Mouse (Mus musculus): Measurements from ENCODE around the gene Fam171b. TPM values are rescaled to one million over a fixed set of nuclear protein-coding genes. Genes with fewer than 3 reads are reported as not detected.

Gene Fam171b
- total and polyA plus RNA-seq, 2 experiments from 2014 or later, result 97.9 to 98.6 TPM

- Histone ChIP-seq H3K27ac (ENCODE audit: low read depth, low read length) (no peak overlapping the region), H3K9ac (replicated peaks; ENCODE audit: low read length, poor library complexity, severe bottlenecking) (no peak overlapping the region), H3K36me3 (ENCODE audit: insufficient read depth, low read length) (no peaks in the 10 kb centered on the region), H3K27me3 (ENCODE audit: insufficient read depth, low read length) (no peaks in the 10 kb centered on the region), H3K4me3 (ENCODE audit: low read depth, low read length) (no peak overlapping the region), H3K4me2 (ENCODE audit: low read depth, low read length, poor library complexity, severe bottlenecking) (no peak overlapping the region), H3K9me3 (ENCODE audit: low read length) (no peaks in the 10 kb centered on the region), H3K4me1 (ENCODE audit: insufficient read depth, low read length) (no peaks in the 10 kb centered on the region)
- 85% methylated on average over 3 of the region's 3 CpGs for WGBS
- TF ChIP-seq CTCF (IDR thresholded peaks at IDR 0.05), result no peak
- ATAC-seq (ENCODE audit: low FRiP score) (no peak), DNase-seq (ENCODE audit: low spot score) (no peak)
Observed at GRCm38 (mm10) chr2:83848495-83848894, 36.1 kb downstream of the Fam171b start.

- Histone ChIP-seq H3K36me3 (ENCODE audit: insufficient read depth, low read length) (no peaks in the 10 kb centered on the region; the same call in 1 of the 2 replicates), H3K4me2 (ENCODE audit: low read depth, low read length, poor library complexity, severe bottlenecking) (no peak overlapping the region), H3K9ac (replicated peaks; ENCODE audit: low read length, poor library complexity, severe bottlenecking) (no peak overlapping the region), H3K27ac (ENCODE audit: low read depth, low read length) (no peak overlapping the region), H3K4me1 (ENCODE audit: insufficient read depth, low read length) (no peaks in the 10 kb centered on the region), H3K4me3 (ENCODE audit: low read depth, low read length) (no peak overlapping the region), H3K27me3 (ENCODE audit: insufficient read depth, low read length) (no peaks in the 10 kb centered on the region), H3K9me3 (ENCODE audit: low read length) (no peaks in the 10 kb centered on the region)
- no peak for ATAC-seq (ENCODE audit: low FRiP score)
- no peak for TF ChIP-seq CTCF (IDR thresholded peaks at IDR 0.05)
- 87% methylated on average over 10 of the region's 10 CpGs for WGBS
- DNase-seq (ENCODE audit: low spot score), result no peak
Observed at GRCm38 (mm10) chr2:83853423-83853822, 41.0 kb downstream of the Fam171b start.

GRCm38 (mm10) chr2:83856236-83856635, 43.8 kb downstream of the Fam171b start:
- H3K4me1 ChIP-seq (ENCODE audit: insufficient read depth, low read length), result no peaks in the 10 kb centered on the region
- DNase-seq (ENCODE audit: low spot score), result no peak
- no peak overlapping the region for H3K4me3 ChIP-seq (ENCODE audit: low read depth, low read length)
- no peak overlapping the region for H3K27ac ChIP-seq (ENCODE audit: low read depth, low read length)
- no peak for ATAC-seq (ENCODE audit: low FRiP score)
- H3K4me2 ChIP-seq (ENCODE audit: low read depth, low read length, poor library complexity, severe bottlenecking), result no peak overlapping the region
- 72% methylated on average over 4 of the region's 4 CpGs for WGBS
- H3K9ac ChIP-seq (replicated peaks; ENCODE audit: low read length, poor library complexity, severe bottlenecking), result no peak overlapping the region
- no peak for TF ChIP-seq CTCF (IDR thresholded peaks at IDR 0.05)
- H3K36me3 ChIP-seq (ENCODE audit: insufficient read depth, low read length), result no peaks in the 10 kb centered on the region; the same call in 1 of the 2 replicates
- no peaks in the 10 kb centered on the region for H3K27me3 ChIP-seq (ENCODE audit: insufficient read depth, low read length)
- H3K9me3 ChIP-seq (ENCODE audit: low read length), result no peaks in the 10 kb centered on the region

GRCm38 (mm10) chr2:83883850-83884420, 71.5 kb downstream of the Fam171b start:
- TF ChIP-seq CTCF (IDR thresholded peaks at IDR 0.05), result no peak

GRCm38 (mm10) chr2:83893701-83894100, 81.3 kb downstream of the Fam171b start:
- WGBS, result 85% methylated on average over 2 of the region's 2 CpGs

More at GRCm38 (mm10) chr2:83883850-83884420, 71.5 kb downstream of the Fam171b start:
- no peak overlapping the region for H3K9ac ChIP-seq (replicated peaks; ENCODE audit: low read length, poor library complexity, severe bottlenecking)
- H3K27ac ChIP-seq (ENCODE audit: low read depth, low read length), result no peak overlapping the region
- no peaks in the 10 kb centered on the region for H3K9me3 ChIP-seq (ENCODE audit: low read length)
- no peak for DNase-seq (ENCODE audit: low spot score)
- H3K36me3 ChIP-seq (ENCODE audit: insufficient read depth, low read length), result peaks cover 9% of the 10 kb centered on the region
- no peaks in the 10 kb centered on the region for H3K27me3 ChIP-seq (ENCODE audit: insufficient read depth, low read length)
- H3K4me3 ChIP-seq (ENCODE audit: low read depth, low read length), result no peak overlapping the region
- H3K4me2 ChIP-seq (ENCODE audit: low read depth, low read length, poor library complexity, severe bottlenecking), result no peak overlapping the region
- no peaks in the 10 kb centered on the region for H3K4me1 ChIP-seq (ENCODE audit: insufficient read depth, low read length)
- 86% methylated on average over 6 of the region's 6 CpGs for WGBS
- ATAC-seq (ENCODE audit: low FRiP score), result no peak

GRCm38 (mm10) chr2:83901896-83902540, 89.6 kb downstream of the Fam171b start:
- Histone ChIP-seq H3K9me3 (ENCODE audit: low read length) (no peaks in the 10 kb centered on the region), H3K9ac (replicated peaks; ENCODE audit: low read length, poor library complexity, severe bottlenecking) (no peak overlapping the region), H3K27ac (ENCODE audit: low read depth, low read length) (no peak overlapping the region), H3K27me3 (ENCODE audit: insufficient read depth, low read length) (no peaks in the 10 kb centered on the region), H3K36me3 (ENCODE audit: insufficient read depth, low read length) (no peaks in the 10 kb centered on the region), H3K4me2 (ENCODE audit: low read depth, low read length, poor library complexity, severe bottlenecking) (no peak overlapping the region), H3K4me3 (ENCODE audit: low read depth, low read length) (no peak overlapping the region), H3K4me1 (ENCODE audit: insufficient read depth, low read length) (no peaks in the 10 kb centered on the region)
- ATAC-seq (ENCODE audit: low FRiP score) (no peak), DNase-seq (ENCODE audit: low spot score) (no peak)
- TF ChIP-seq CTCF (IDR thresholded peaks at IDR 0.05), result no peak
- 83% methylated on average over 2 of the region's 2 CpGs for WGBS

More at GRCm38 (mm10) chr2:83893701-83894100, 81.3 kb downstream of the Fam171b start:
- no peak for DNase-seq (ENCODE audit: low spot score)
- H3K27me3 ChIP-seq (ENCODE audit: insufficient read depth, low read length), result no peaks in the 10 kb centered on the region
- TF ChIP-seq CTCF (IDR thresholded peaks at IDR 0.05), result no peak
- H3K4me2 ChIP-seq (ENCODE audit: low read depth, low read length, poor library complexity, severe bottlenecking), result no peak overlapping the region
- H3K4me3 ChIP-seq (ENCODE audit: low read depth, low read length), result no peak overlapping the region
- no peak overlapping the region for H3K27ac ChIP-seq (ENCODE audit: low read depth, low read length)
- H3K4me1 ChIP-seq (ENCODE audit: insufficient read depth, low read length), result no peaks in the 10 kb centered on the region
- ATAC-seq (ENCODE audit: low FRiP score), result no peak
- no peak overlapping the region for H3K9ac ChIP-seq (replicated peaks; ENCODE audit: low read length, poor library complexity, severe bottlenecking)
- no peaks in the 10 kb centered on the region for H3K36me3 ChIP-seq (ENCODE audit: insufficient read depth, low read length)
- no peaks in the 10 kb centered on the region for H3K9me3 ChIP-seq (ENCODE audit: low read length)

Data from midbrain, postnatal 0 days (tissue).